Mouse (Mus musculus): Measurements from ENCODE around the gene Mpo.

DNA sequence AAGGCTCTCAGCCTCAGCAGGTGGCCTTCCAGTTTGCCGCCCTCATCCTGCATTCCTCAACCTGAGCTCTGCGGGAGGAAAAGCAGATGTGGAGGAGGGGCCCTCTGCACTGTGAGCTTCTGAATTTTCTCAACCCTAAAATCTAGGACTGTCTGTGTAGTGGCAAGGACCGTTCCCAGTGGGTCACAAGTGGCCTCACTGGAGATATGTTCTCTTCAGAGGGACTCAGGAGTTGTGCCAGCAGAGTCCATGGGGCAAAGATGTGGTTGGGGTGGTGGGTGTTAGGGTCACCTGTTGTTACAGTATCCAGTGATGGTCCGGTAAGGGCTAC is 24.0 kb downstream of the Mpo start:
- TF ChIP-seq POLR2A (IDR thresholded peaks at IDR 0.05; ENCODE audit: insufficient read length, low read depth) (no peak), TCF12 (IDR thresholded peaks at IDR 0.05; ENCODE audit: insufficient read depth, poor library complexity, severe bottlenecking) (no peak), MAX (IDR thresholded peaks at IDR 0.05; ENCODE audit: low read depth) (no peak), SRF (IDR thresholded peaks at IDR 0.05; ENCODE audit: control insufficient read depth, insufficient read length, low read depth) (no peak), POLR2AphosphoS2 (IDR thresholded peaks at IDR 0.05; ENCODE audit: insufficient read length, low read depth) (no peak), REST (IDR thresholded peaks at IDR 0.05; ENCODE audit: insufficient read depth, insufficient read length) (no peak), MYOG (IDR thresholded peaks at IDR 0.05; ENCODE audit: control insufficient read depth in 1 of 3, insufficient read depth in 1 of 3, insufficient read length in 2 of 3, low read depth in 2 of 3) (no peak)

All from myocyte (in vitro differentiated cells).